Mouse (Mus musculus) left cerebral cortex, postnatal 25 days (tissue): ENCODE measurements around the gene Ttc33. TPM values are rescaled to one million over a fixed set of nuclear protein-coding genes. Genes with fewer than 3 reads are reported as not detected.
A peak's percentile ranks its signal among the peaks of the same experiment; 100 is the strongest.

Source experiments
- DNase-seq, 2 experiments: peaks; one replicate each; pipeline ENCODE4 v3.0.0; 2022; ENCODE audit warnings: low spot score in 2 of 2, mixed read lengths in 1 of 2
- intact Hi-C: fragments of 180-260 bp; cut with DNase I; formaldehyde crosslinking; loops from one replicate; pipeline ENCODE4 v1.15.1; 2025
- total RNA-seq, 2 experiments: library from RNA; stranded (reverse); gene quantifications; 2 replicates each; pipeline ENCODE4 v1.2.3; 2021

Ttc33 gene
- total RNA-seq, 2 experiments from 2014 or later, result 74.6 to 75.6 TPM

DNA sequence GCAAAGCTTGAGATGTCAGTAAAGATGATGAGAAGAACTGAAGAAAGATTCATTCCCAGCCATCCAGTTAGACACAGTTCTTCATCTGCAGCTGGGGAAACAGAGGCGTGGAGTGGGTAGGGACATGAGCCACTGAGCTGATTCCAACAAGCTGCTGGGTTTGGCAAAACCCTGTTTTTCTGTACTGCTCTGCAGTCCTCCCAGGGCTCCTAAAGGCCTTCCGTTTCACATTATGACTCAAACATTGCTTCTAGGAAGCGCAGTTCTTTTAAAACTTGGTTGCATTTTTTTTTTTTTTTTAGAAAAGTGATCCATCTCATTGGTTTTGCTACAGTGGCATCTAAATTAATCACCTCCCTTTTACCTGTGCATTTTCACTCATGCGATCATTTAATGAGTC lies 53.2 kb downstream of the Ttc33 start:
- DNase-seq, result no peak
- intact Hi-C loops, result no loop called here

GRCm38 (mm10) chr15:5239361-5239760 lies 54.0 kb downstream of the Ttc33 start:
- no peak for DNase-seq
- intact Hi-C loops, result no loop called here

- DNase-seq, result peak in 1 of 2 experiments; percentile 61
- intact Hi-C loops, result no loop called here
Observed at GRCm38 (mm10) chr15:5239901-5240300, 54.6 kb downstream of the Ttc33 start.

- DNase-seq, result no peak
- intact Hi-C loops, result no loop called here
Observed at GRCm38 (mm10) chr15:5240360-5240759, 55.0 kb downstream of the Ttc33 start.

DNA sequence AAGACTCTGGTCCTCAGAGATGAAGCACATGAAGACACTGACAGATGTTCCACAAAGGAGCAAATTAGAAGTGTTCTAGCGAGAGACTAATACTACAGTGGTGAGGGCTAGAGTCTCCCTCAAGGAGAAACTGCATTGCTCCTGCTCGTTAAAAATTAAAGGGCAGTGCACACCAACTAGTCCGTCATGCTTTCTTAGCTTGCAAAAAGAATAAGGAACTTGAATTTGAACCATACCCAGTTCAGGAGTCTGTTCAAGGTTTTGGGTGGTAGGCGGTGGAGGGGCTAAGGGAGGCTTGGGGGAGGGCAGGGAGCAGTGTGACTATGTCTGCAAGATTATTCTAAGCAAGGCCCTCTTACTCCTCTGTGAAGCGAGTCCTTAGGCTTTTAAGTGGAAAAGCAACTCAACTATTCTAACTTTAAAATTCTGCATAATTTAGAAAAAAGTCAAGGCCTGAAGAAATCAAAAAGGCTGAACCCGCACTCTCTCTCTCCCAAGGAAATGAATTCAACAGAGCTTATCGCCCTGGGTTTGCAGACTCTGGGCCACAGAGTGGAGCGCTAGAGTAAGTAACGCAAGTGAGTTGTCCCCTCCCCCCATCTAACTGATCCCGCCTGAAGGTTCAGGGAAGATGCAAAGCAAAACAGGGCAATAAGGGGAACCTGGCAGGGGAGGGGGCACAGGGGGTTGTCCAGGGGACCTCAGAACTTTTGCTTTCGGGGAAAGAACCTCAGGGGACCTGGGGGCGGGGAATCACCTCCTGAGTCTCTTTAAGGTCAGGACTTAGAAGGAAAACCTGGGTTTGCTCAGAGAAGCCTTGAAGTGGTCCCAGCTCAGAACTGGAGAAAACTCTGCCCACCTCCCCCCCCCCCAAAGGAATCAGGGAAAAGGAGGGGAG lies 56.2 kb downstream of the Ttc33 start:
- peak; percentile 44 to 50 for DNase-seq
- intact Hi-C loops, result no loop called here

DNA sequence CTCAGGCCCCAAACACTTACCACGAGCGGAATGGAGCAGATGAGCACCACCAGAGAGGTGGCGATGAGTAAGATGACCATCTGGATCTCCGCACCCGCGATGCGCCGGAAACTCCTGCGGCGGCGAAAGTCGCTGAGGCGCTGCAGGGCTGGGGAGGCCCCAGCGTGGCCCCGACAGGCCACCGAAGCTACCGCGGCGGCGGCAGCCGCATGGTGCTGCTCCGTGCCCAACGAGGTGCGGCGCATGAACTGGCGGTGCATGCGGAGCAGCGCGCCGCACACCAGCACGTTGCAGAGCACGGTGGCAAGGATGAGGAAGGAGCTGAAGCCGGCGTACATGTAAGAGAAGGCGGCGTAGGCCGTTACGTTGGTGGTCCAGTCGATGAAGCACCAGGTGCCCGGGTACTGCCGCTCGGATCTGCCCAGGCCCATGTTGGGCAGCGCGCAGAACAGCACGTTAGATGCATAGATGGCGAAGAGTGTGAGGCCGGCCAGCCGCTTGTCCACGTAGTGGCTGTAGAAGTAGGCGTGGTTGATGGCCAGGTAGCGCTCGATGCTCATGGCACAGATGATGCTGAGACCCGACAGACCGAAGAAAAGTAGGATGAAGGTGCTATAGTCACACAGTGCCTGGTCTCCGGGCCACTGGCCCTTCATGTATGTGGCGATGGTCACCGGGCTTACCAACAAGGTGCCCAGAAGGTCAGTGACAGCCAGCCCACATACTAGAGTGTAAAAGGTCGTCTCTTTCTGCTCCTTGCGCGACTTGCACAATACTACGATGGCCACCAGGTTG lies 57.1 kb downstream of the Ttc33 start:
- intact Hi-C loops, result no loop called here
- DNase-seq, result peak; percentile 46 to 52

DNA sequence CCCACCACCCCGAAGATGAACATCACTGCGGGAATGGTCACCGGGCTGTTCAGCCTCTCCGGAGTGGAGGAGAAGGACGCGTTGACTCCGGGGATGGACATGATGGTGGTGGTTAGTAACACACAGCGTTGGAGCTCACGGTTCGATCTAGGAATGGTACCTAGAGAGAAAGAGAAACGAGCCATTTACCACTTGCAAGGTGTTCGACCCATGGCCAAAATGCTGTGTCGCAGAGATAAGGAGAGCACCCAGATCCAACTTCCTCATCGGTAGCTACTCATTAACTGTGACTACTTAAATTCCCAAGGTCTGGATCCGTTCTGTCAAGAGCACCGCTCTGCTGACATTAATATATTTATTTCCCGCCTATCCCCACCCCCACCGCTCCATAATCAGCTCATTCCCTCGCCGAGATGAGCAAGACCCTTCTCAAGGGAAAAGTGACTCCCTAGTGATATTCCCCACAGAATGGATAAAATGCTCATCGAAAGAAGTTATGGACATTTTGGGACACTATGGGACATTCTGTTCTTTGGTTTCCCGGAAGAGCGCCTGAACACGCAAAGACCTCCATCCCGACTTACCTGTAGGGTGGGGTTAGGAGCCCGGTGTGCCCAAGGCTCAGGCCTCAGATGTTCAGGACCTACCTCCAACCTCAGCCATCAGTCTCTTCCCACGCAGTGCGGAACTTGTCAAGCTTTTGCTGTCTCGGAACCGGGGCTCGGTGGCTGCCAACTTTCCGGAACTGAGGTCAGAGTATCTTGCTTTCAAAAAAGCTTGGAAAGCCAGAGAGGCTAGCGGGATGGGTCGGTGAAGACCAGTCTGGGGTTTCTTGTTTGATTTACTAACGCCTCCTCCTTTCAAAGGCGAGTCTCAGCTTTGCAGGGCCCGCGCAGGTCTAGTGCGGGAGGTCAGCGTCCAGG lies 58.0 kb downstream of the Ttc33 start:
- DNase-seq, result no peak
- intact Hi-C loops, result no loop called here

DNA sequence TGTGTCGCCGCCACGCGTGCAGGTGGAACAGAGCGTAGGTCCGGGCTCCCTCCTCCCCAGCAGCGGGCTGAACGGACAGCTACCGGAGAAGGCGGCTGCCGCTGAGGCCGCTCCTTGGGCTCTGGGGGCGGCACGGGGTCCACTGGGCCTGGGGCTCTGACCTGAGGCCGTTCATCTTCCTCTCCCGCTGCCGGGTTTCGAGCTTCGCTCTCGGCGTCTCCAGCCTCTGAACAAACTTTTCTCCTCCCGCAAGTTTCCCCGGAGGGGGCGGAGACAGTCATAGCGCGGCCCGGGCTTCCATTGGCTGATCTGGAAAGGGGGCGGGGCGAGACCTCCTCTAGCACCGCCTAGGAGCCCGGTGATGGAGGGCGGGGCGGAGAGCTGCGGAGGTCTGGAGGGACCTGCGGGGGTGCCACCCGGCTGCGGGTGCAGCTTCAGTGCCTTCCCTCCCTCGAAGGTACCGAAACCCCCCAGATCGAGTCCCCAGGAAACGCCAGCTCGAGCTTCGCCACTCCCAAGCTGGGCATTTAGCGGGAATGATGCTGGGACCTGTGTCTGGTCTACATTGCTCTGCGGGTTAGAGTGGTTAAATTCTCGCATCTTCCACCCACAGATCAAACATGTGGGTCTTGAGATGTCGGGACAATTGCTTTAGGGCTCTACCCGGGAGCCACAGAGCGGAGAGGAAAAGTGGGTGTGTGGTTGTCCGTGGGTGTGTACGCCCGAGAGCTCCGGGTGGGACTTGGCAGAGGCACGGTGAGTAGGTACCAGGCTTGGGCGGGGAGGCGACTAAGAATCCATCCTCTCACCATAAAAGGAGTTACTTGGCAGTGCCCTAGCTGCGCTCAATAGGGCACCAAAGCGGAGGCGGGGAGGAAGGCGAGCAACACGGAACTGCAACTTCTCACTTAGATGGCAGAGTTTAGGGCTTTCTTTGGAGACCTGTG lies 58.9 kb downstream of the Ttc33 start, which contains the start of gene Ptger4:
Ptger4 (minus strand) TSS at position 229 of the 947 bp plus-strand sequence.
- DNase-seq, result peak; percentile 78 to 85
- intact Hi-C loops, result no loop called here

DNA sequence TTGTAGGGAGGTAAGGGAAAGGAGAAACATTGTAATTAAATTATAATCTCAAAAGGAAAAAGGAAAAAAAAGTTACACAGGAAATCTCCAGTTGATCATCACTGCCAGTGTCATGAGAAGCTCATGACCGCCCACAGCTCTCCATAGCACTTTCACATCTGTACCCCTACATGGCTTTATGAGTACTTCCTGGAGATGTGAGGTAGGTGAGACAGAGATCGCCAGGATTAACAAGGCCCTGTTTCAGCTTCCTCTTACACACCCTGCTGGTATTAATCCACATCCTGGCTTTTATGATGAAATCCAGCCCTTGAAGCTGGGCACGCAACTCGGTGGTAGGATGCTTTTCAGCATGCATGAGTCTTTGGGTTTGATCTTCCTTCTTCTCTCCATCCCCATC lies 64.9 kb downstream of the Ttc33 start:
- no peak for DNase-seq
- intact Hi-C loops, result no loop called here

DNA sequence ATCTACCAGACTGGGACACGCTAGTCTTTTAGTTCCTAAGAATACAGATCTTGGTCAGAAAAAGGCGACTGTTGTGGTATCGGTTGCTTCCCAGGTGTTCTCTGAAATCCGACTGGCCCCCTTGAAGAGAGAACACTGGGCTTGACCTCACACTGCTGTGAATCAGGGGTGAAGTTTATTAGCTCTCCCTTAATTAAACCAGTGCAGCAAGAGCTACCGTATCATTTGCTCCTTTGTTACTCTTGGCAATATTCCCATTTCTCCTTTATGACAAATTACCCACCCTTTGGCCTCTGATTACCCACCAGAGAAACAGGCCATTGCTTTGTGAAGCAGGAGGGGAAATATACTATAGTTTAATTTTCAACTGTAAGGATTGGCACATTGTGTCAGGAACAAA lies 74.9 kb downstream of the Ttc33 start:
- DNase-seq, result no peak
- intact Hi-C loops, result no loop called here

DNA sequence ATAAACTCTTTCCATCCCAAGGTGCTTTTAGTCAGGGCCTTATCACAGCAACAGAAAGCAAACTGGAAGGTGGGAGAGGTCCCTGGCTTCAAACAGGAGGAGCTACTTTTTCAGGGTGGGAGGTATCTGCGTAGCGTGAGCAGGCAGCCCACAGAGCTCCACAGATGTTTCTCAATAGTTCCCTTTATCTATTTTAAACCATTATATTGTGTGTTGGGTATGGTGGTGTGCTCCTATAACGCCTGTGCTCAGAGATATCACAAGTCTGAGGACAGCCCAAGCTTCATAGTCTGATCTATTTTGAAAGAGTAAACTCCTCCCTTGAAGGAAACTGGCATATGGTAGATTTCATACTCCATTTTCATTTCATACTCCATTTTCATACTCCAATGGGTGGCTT lies 75.7 kb downstream of the Ttc33 start:
- DNase-seq, result no peak

GRCm38 (mm10) chr15:5262095-5262667 lies 76.9 kb downstream of the Ttc33 start:
- intact Hi-C loops, result no loop called here
- peak in 1 of 2 experiments; percentile 47 for DNase-seq

More for the DNA sequence above, 75.7 kb downstream of the Ttc33 start:
- intact Hi-C loops, result no loop called here

DNA sequence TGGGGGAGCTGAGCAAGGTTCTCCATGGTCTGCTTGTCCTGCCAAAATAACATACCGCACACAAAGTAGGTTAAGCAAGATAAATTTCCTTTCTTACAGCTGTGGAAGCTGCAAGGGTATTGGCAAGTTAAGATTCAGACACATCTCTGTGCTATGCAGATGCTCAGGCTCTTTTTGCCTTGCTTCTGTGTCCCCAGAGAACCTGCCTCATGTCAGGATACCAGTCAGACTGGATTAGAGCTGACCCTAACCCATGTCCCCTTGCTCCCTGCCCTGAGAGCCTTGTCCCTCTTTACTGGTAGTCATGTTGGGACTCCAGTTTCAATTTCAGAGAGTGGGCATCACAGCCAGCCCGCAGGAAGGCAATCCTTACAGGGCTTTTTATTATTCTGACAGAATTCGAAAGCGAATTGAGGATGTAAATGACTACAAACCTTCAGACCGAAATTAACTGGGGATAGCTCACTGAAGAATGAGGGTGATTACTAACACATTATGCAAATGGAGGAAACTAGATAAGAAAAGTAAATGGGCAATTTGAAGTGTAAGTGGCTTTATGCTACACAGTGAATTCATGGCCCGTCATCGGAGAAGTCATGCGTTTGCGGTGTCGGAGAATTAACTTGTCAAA lies 77.7 kb downstream of the Ttc33 start:
- intact Hi-C loops, result no loop called here

DNA sequence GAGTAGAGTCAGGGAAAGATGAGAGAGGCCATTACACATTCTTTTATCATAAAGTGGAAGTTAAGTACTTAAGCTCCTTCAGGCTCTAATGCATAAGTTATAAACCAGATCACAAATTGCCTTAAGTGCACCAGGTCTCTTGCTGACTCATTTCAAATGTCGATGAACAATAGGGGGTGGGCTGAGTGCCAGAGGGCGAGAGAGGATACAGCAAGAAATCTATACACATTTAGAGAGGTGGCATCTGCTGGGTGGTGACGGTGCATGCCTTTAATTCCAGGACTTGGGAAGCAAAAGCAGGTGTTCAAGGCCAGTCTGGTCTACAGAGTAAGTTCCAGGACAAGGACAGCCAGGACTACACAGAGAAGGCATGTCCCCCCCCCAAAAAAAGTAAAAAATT lies 80.8 kb downstream of the Ttc33 start:
- intact Hi-C loops, result no loop called here
- DNase-seq, result no peak

More for the DNA sequence above, 77.7 kb downstream of the Ttc33 start:
- no peak for DNase-seq
